Mouse (Mus musculus): ENCODE results near the gene Btbd9. TPM values are rescaled to one million over a fixed set of nuclear protein-coding genes. Genes with fewer than 3 reads are reported as not detected.
"Not testable (repeated sequence)": the region's sequence is repeated elsewhere in the genome, so short reads cannot be mapped to it uniquely, and the experiment has no call there.

Gene Btbd9
- polyA plus RNA-seq (2015; fragmentation: Nextera tagmentation; extraction: Ambion mirVana), result 42.7 and 51.9 TPM in 2 replicates

GRCm38 (mm10) chr17:30575941-30576773 lies at the start of gene Btbd9:
Btbd9 (minus strand) TSS chr17:30576488.
- peak; percentile 92 for DNase-seq (ENCODE audit: low spot score)

- DNase-seq (ENCODE audit: low spot score), result not testable (repeated sequence)
Observed at GRCm38 (mm10) chr17:30624132-30624531, 47.8 kb upstream of the Btbd9 start, which contains the start of gene Dnah8. Dnah8 (plus strand) TSS chr17:30624354.

GRCm38 (mm10) chr17:30623200-30623599 lies 46.9 kb upstream of the Btbd9 start:
- no peak for DNase-seq (ENCODE audit: low spot score)

- DNase-seq (ENCODE audit: low spot score), result no peak
Observed at GRCm38 (mm10) chr17:30621450-30621849, 45.2 kb upstream of the Btbd9 start.

- no peak for DNase-seq (ENCODE audit: low spot score)
Observed at GRCm38 (mm10) chr17:30620548-30620947, 44.3 kb upstream of the Btbd9 start.

- no peak for DNase-seq (ENCODE audit: low spot score)
Observed at GRCm38 (mm10) chr17:30619153-30619552, 42.9 kb upstream of the Btbd9 start.

- DNase-seq (ENCODE audit: low spot score), result no peak
Observed at GRCm38 (mm10) chr17:30618136-30618891, 42.0 kb upstream of the Btbd9 start.

- no peak for DNase-seq (ENCODE audit: low spot score)
Observed at GRCm38 (mm10) chr17:30616203-30616602, 39.9 kb upstream of the Btbd9 start.

GRCm38 (mm10) chr17:30613350-30613749 lies 37.1 kb upstream of the Btbd9 start:
- DNase-seq (ENCODE audit: low spot score), result no peak

- peak; percentile 93 for DNase-seq (ENCODE audit: low spot score)
Observed at GRCm38 (mm10) chr17:30612075-30612859, 36.0 kb upstream of the Btbd9 start.

GRCm38 (mm10) chr17:30611221-30612074 lies 35.2 kb upstream of the Btbd9 start:
- DNase-seq (ENCODE audit: low spot score), result peak; percentile 43

GRCm38 (mm10) chr17:30610739-30611138 lies 34.5 kb upstream of the Btbd9 start:
- no peak for DNase-seq (ENCODE audit: low spot score)

GRCm38 (mm10) chr17:30609980-30610307 lies 33.7 kb upstream of the Btbd9 start:
- no peak for DNase-seq (ENCODE audit: low spot score)

- DNase-seq (ENCODE audit: low spot score), result no peak
Observed at GRCm38 (mm10) chr17:30609305-30609979, 33.2 kb upstream of the Btbd9 start.

GRCm38 (mm10) chr17:30607909-30608495 lies 31.7 kb upstream of the Btbd9 start:
- DNase-seq (ENCODE audit: low spot score), result no peak

GRCm38 (mm10) chr17:30607330-30607729 lies 31.0 kb upstream of the Btbd9 start:
- no peak for DNase-seq (ENCODE audit: low spot score)

GRCm38 (mm10) chr17:30606634-30607081 lies 30.4 kb upstream of the Btbd9 start:
- DNase-seq (ENCODE audit: low spot score), result no peak

GRCm38 (mm10) chr17:30606206-30606605 lies 29.9 kb upstream of the Btbd9 start:
- DNase-seq (ENCODE audit: low spot score), result no peak

- DNase-seq (ENCODE audit: low spot score), result no peak
Observed at GRCm38 (mm10) chr17:30605001-30605400, 28.7 kb upstream of the Btbd9 start.

- no peak for DNase-seq (ENCODE audit: low spot score)
Observed at GRCm38 (mm10) chr17:30604296-30604695, 28.0 kb upstream of the Btbd9 start.
